Mouse (Mus musculus) heart, postnatal 4 days (tissue): ENCODE data around the gene Izumo4. TPM values are rescaled to one million over a fixed set of nuclear protein-coding genes. Genes with fewer than 3 reads are reported as not detected.

ENCODE experiments used
- DNase-seq: peaks from one replicate; pipeline ENCODE4 v3.0.0; 2021
- total RNA-seq, 2 experiments: library from RNA; stranded (reverse); gene quantifications; 2 replicates each; pipeline ENCODE4 v1.2.3; 2021

Izumo4 gene
- total RNA-seq, 2 experiments from 2014 or later: 3.2 to 4.6 TPM

DNA sequence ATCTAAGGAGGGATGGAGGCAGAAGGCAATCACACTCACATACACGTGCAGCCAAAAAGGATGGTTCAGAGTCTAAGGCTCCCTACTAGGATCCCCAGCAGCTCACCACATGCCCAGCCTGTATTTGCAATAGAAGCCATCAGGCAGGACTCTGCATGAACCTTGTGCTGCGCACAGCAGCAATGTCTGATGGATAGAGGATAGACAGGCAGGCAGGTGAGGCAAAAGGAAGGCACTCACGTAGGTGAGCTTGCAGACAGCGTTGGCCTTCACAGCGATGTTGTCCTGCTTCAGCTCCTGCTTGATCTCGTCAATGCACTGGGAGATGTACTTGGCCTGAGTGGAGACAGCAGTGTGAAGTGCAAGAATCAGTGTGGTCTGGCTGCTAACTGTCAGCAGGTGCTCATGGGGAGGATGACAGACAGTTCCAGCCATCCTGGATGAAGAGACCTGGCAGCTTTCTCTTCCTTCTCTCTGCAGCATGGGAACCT lies 30.7 kb downstream of the Izumo4 start:
- DNase-seq: no peak

DNA sequence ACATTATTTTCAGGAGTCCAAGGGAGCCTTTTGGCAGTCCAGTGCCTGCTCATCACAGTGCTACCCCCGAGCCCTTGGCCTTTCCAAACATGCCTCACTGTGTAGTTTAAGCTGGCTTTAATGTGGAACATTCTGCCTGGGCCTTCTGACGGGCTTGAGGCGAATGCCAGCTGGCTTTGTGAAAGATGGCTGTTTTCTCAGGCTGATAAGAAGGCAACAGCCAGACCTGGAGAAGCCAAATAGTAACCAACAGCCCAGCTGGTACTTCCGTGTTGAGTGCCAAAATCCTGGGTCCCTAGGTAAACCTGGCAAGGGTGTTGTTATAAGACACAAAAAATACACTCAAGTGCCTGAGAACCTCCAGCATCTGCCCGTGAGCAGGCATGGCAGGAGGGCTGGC lies 34.7 kb downstream of the Izumo4 start:
- no peak for DNase-seq

DNA sequence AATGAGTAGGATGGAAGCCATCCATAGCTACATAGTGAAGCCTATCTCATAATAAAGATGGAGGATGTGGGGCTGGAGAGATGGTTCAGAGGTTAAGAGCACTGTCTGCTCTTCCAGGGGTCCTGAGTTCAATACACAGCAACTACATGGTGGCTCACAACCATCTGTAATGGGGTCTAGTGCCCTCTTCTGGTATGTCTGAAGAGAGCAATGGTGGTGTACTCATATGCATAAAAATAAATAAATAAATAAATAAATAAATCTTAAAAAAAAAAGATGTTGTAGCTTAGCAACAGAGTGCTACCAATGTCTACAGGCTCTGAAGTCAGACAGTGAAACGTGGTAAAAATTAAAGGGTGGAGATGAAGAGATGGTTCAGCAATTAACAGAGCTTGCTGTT lies 36.7 kb downstream of the Izumo4 start:
- DNase-seq: no peak

DNA sequence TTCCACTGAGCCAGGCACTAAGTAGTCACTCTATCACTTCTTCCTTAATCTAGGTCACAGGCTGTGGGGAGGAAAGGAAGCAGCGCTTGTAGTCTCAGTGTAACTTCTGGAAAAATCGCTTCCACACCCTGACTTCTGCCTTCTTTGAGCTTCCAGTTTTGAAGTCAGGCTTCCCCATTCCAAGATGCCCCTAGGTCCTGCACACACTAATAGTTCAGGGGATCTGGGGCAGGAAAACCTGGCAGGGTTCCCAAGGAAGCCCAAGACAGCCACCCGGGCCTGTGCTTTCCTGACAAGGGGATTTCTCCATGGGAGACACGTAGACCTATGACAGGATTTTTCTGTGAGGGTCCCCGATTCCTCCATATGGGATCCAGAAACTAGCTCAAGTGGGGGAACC lies 39.2 kb downstream of the Izumo4 start:
- DNase-seq: no peak

DNA sequence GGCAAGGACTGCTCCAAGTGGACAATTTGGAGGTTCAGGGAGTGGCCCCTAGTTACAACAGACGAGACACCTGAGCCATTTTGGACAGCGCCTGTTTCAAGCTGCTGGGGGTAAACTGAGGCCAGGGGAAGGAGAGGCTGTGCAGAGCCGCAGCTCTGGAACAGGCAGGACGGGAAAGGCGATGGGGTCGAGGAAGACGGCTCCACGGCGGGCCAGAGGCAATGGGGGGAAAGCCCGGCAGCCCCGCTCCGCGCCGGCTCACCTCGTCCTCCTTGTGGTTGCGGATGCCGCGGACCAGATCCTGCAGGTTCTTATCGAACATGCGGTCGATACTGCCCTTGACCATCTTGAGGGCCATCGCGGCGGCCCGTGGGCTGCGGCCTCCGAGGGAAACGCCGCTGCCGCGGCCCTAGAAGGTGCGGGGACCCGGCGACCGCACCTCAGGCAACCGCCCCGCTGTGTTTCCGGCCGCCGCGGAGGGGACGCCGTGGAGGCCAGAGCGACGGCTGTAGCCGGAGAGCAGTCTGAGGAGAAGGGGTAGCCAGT lies 39.7 kb downstream of the Izumo4 start:
- DNase-seq: no peak

DNA sequence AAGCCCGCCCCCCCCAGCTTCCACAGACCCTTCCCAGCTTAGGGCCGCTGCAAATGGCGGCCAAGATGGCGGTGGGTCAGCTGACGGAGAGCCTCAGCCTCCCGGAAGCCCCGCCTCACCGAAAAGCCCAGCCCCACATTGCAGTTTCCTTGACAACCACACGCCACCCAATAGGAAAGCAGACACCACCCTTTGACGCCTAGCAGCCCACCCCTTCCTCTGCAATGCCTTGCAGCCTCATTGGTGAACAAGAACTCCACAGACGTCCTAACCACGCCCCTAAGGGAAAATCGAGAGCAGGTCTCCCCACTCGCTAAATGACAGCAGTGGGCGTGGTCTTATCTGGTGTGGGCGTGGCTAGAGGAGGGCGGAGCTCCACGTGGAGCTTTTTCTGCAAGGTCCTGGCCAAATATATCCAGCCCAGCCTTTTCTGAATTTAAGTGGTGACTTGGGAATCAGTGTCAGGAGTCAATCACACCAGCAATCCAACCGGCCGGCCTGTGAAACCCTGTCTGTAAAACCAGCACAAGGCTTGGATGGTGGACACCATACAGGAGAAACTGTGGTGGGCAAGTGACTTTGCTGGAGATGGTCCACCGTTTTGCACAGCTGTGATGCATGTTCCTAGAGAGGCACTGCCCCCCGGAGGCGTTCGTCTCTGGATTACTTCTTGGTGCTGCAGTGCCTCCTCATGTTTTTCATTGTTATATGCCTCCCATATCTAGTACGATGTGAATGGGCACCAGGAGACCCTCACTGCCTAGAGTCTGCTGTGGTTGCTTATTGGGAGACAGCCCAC lies 40.4 kb downstream of the Izumo4 start, which contains the start of gene Ap3d1:
Gene Ap3d1, minus strand, starts transcription at position 85 of the 799 bp plus-strand sequence.
- peak; percentile 99 for DNase-seq

DNA sequence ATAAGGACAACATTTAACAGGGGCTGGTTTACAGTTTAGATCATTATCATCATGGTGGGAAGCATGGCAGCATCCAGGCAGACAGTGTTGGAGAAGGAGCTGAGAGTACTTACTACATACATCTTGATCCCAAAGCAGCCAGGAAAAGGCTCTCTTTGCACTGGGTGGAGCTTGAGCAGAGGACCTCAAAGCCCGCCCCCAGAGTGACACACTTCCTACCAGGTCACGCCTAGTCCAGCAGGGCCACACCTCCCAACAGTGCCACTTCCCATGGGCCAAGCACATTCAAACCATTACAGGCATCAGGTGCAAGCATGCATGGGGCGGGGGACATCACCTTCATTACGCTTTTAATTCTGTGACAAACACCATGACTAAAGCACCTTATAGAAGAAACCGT lies 42.3 kb downstream of the Izumo4 start:
- DNase-seq: peak; percentile 58

DNA sequence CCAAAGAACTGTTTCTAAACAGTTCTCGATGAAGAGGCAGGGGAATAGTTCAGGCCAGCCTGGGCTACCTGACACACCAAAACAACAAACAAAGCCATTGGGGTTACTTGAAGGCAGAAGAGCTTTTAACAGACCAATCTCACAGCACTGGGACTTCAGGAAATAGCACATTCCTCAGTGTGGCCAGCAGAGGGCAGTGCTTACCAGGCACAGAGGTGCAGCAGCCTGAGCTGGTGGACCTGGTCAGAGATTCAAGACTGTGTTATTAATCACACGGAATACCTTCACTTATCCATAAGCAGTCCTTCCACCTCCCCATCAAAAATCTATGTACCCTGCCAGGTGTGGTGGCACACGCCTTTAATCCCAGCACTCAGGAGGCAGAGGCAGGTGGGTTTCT lies 45.4 kb downstream of the Izumo4 start:
- peak; percentile 88 for DNase-seq

DNA sequence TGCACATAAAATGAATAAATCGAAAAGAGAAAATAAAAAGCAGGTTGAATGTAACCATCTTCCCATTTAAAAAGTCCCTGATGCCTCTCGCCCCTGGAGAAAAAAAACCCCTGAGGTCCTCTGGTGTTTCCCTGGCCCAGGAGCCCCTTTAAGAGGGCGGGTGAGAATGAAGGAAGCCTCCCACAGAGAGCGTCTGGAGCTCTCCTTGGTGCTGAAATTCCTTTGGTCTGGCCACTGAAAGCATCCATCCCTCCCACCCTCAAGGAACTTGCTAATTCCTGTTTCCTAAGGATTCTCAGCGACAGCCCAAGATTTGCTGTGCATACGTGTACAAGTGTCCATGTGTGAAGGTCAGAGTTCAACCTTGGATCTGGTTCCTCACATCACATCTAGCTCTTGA lies 46.6 kb downstream of the Izumo4 start:
- DNase-seq: peak; percentile 83

DNA sequence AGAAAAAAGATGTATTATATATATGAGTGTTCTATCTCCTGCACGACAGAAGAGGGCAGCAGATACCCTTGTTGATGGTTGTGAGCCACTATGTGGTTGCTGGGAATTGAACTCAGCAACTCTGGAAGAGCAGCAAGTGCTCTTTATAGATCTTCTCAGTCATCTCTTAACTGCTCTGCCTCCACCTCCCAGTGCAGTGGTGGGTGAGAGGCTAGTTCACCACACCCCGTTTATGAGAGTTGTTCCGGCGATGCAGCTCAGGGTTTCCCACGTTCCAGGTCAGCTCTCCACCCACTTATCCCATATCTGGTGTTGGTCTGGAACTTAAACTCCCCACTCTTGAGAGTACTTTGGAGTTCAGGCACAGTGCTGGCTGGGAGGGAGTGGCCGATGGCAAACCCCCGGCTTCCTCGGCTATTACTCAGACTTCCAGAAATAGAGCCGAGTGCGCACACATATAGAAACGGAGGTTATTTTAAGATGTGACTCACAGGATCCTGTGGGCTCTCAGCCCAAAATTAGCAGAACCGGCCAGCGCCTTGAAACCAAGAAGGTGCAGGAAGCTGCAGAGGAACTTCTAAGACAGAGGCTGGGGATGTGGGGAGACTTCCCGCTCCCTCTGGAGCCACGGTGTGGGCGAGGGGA lies 49.3 kb downstream of the Izumo4 start:
- DNase-seq: peak; percentile 86

DNA sequence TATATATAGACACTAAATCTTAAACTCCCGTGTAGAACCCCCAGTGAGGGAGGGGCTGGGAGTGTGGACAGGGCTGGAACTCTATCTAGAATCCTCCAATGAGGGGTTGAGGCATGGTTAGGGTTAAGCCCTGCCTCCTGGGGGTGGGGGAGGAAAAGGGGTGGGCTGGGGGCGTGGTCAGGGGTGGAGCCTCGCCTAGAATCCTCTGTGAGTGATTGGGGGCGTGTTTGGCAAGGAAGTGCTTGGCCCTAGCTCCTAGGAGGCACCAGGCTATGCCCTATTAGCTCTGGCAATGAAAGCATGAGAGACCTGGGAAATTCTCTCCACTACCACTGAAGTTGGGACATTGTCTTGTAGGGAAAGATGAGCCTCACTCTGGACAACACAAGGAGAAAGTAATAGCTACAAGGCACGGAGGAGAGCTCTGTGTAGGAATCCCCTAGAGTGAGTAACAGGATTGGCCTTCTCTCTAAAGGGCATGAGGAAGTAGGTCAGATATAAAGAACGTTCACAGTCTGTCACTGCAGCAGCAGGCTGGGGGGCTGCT lies 50.2 kb downstream of the Izumo4 start:
- peak; percentile 91 for DNase-seq

DNA sequence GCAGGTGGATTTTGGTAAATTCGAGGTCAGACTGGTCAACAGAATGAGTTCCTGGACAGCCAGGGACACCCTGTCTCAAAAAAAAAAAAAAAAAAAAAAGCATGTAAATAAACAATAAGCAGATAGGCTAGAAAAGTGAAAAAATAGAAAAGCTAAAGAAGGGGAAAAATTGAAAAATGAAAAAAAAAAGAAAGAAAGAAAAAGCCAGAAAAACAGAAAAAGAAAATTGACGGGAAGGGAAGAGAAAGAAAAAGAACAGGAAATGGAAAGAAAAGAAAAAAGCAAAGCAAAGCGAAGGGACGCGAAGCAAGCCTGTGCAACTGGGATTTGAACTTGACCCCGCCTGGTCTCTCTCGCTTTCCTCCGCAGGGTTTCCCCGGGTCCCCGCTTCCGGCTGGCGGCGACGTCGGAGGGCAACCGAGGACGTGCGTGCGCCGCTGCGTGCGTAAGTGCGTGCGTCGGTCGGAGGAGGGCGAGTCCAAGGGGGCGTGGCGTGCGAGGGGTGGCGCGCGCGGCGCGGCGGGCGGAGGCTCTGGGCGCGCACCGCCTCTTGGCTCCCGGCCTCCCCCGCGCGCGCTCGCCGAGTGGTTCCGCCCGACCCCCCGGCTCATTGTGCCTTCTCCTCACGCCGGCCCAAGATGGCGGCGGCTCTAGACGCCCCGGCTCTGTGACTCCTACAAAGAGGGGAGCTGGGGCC lies 52.8 kb downstream of the Izumo4 start, which contains the start of gene Dot1l:
Gene Dot1l, plus strand, starts transcription at position 613 of the 697 bp plus-strand sequence.
- DNase-seq: peak; percentile 99

Other genes starting within 250 kb of the Izumo4 start
- under 1 TPM in 1 of 2 experiments, not detected in 1; 0.05 TPM for gene Onecut3, start 207.3 kb upstream of the Izumo4 start, total RNA-seq
- not detected for gene Atp8b3, start 163.1 kb upstream of the Izumo4 start, total RNA-seq
- gene Rexo1, start 140.6 kb upstream of the Izumo4 start, total RNA-seq: 10 to 100 TPM; 22.4 to 26.2 TPM
- 10 to 100 TPM in 1 of 2 experiments, 1 to 10 TPM in 1; 9.6 to 10.4 TPM for gene Klf16, start 124.9 kb upstream of the Izumo4 start, total RNA-seq
- gene Abhd17a, start 111.8 kb upstream of the Izumo4 start, total RNA-seq: 10 to 100 TPM; 93.6 to 95.0 TPM
- 10 to 100 TPM; 27.0 to 30.4 TPM for gene Scamp4, start 99.3 kb upstream of the Izumo4 start, total RNA-seq
- 1 to 10 TPM; 2.6 to 2.9 TPM for gene Adat3, start 99.3 kb upstream of the Izumo4 start, total RNA-seq
- gene Gm49322, start 96.2 kb upstream of the Izumo4 start, total RNA-seq: 1 to 10 TPM in 1 of 2 experiments, under 1 TPM in 1; 0.79 to 1.2 TPM
- gene Csnk1g2, start 79.3 kb upstream of the Izumo4 start, total RNA-seq: 100 to 1,000 TPM; 142 to 162 TPM
- gene Btbd2, start 45.1 kb upstream of the Izumo4 start, total RNA-seq: 10 to 100 TPM; 42.2 to 42.4 TPM
- gene Mknk2, start 24.1 kb upstream of the Izumo4 start, total RNA-seq: 100 to 1,000 TPM; 105 TPM
- 10 to 100 TPM; 12.5 to 13.0 TPM for gene Mob3a, start 207 bp upstream of the Izumo4 start, total RNA-seq
- gene Ap3d1, start 40.1 kb downstream of the Izumo4 start, total RNA-seq: 10 to 100 TPM; 47.8 to 53.8 TPM
- 10 to 100 TPM; 75.6 to 76.8 TPM for gene Dot1l, start 53.0 kb downstream of the Izumo4 start, total RNA-seq
- gene Sf3a2, start 96.0 kb downstream of the Izumo4 start, total RNA-seq: 10 to 100 TPM; 46.0 to 51.7 TPM
- gene Plekhj1, start 96.4 kb downstream of the Izumo4 start, total RNA-seq: 10 to 100 TPM; 36.2 to 37.1 TPM
- 1 to 10 TPM in 1 of 2 experiments, under 1 TPM in 1; 0.61 to 1.0 TPM for gene Amh, start 103.1 kb downstream of the Izumo4 start, total RNA-seq
- 1 to 10 TPM in 1 of 2 experiments, under 1 TPM in 1; 0.62 to 1.6 TPM for gene Jsrp1, start 111.3 kb downstream of the Izumo4 start, total RNA-seq
- gene Oaz1, start 124.5 kb downstream of the Izumo4 start, total RNA-seq: 1,000 to 10,000 TPM; 1,002 to 1,049 TPM
- gene Lingo3, start 141.9 kb downstream of the Izumo4 start, total RNA-seq: 1 to 10 TPM; 1.8 to 2.5 TPM
- gene Lsm7, start 153.0 kb downstream of the Izumo4 start, total RNA-seq: 10 to 100 TPM; 29.9 to 35.0 TPM
- 10 to 100 TPM; 23.4 to 24.8 TPM for gene Sppl2b, start 153.1 kb downstream of the Izumo4 start, total RNA-seq
- not detected for gene Tmprss9, start 169.7 kb downstream of the Izumo4 start, total RNA-seq
- gene Timm13, start 198.8 kb downstream of the Izumo4 start, total RNA-seq: 100 to 1,000 TPM; 162 to 169 TPM
- 10 to 100 TPM; 15.5 to 17.2 TPM for gene Lmnb2, start 216.1 kb downstream of the Izumo4 start, total RNA-seq
- 1 to 10 TPM; 6.4 to 9.5 TPM for gene Gadd45b, start 227.9 kb downstream of the Izumo4 start, total RNA-seq